Mouse (Mus musculus): ENCODE measurements around the gene Ptrh1.

Ptrh1 gene

DNA sequence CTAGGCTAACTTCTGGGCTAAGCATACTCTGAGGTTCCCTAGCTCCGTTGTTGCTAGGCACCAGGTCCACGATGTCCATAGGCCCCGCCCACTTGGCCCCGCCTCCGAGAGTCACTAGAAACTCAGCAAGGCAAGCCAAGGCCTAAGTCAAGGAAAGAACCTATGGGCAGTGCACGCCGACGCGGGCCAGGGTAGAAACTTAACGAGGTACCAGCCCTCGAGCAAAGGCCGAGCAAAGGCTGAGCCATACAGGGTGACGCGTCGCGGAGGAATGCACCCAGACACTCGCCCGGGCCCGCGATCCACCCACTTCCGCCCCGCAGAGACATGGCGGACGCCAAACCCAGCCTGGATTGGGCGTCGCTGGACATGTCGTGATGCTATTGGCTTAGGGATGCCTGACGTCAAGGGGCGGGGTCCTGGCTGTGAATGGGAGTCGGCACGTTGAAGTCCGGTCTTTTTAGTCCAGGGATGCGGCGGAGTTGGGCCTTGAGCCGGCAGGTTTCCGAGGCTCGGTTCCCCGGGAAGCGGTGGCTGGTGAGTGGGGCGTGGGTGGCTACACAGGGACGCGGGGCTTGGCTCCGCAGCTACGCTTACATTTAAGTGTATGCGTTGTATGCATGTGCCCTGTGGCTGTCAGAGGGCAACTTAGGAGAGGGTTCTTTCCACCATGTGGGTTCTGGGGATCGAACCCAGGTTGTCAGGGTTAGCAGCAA is at the start of gene Ptrh1, which contains the start of gene Ttc16:
Ptrh1 (plus strand) TSS at position 428 of the 716 bp plus-strand sequence.
Ttc16 (minus strand) TSS at position 275 of the 716 bp plus-strand sequence.
- DNase-seq, result peak; percentile 97

DNA sequence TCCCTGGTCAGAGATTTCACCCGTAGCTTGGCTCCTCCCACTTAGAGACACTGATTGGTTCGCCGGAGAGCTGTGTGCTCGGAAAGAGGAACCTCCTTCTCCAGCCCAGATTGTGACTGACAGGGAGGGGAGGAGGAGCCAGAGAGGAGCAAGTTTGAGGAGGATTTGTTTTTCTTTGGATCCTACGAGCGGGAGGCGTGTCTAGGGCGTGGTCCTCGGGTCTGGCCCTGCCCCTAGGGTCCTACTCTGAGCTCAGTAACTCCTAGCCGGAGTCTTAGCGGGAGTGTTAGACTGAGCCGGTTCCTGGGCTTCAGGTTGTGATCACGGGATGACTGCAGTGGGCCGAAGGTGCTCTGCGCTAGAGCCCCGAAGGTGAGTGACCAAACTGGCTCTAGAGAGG is 48.2 kb upstream of the Ptrh1 start:
- peak; percentile 79 for DNase-seq

DNA sequence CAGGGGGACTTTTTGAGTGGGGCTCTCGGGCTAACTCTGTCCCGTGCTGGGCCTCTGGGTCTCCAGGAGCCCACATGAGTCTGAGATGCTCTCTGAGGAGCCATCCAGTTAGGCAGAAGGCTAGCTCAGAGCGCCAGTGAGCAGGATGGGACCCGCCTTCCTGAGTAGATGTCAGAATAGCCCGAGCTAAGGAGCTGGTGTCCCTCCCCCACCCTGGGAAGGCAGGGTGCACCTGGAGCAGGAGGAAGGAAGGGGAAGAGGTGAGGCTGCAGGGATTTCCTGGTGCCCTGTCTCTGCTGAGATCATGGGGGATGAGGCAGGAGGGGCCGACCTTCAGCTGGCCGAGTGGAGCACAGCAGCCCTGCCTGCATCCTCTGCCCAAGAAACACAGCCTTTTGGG is 47.1 kb upstream of the Ptrh1 start:
- no peak for DNase-seq

DNA sequence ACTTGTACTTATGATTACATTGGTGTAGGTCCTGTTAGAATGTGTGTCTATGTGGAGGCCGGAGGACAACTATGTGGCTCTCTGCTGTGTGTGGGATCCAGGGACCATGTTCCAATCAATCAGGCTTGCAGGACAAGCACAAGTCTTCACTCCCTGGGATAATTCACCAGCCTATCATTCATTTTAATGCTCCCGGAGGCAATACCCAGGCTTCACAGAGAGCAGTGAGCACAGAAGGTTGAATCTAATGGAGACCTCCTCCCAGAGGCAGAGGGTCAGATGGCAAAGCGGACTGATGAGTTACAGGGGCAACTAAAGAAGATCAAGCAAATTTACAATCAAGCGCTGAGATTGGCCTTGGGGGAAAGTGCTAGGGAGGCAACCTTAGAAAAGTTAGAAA is 46.0 kb upstream of the Ptrh1 start:
- no peak for DNase-seq

DNA sequence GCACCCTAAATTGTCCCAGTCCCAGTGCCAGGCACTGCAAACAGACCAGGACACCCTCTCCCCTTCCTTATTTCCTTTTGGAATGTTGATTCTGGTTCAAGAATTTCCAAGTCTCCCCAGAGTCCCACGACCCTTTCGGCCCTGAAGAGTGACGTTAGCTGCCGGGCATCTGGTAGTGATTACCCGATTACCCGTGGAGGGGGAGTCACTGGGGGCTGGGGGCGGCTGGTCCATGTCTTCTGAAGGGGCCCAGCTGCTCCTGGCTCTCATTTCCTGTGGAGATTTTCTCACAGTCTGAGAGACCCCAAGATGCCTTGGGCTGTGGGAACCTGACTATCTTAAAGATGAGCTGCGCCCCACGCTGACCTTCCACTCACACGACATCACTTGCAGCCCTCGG is 44.7 kb upstream of the Ptrh1 start:
- no peak for DNase-seq

DNA sequence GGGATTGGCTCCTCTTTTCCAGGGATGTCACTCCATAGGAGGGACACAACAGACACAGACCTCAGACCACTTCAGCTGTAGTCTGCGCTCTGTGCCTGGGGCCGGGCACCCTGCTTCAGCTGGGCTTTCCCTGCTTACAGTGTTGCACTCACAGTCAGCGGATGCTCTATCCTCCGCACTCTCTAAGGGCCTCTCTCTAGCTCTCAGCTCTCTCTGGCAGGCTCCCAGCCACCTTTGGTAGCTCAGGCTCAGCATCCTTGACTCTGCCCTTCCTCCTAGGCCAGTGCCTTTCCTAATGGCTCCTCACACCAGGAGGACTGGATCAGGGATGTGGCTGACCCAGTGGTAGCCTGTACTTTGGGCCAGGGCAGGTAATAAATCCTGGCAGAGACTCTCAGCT is 43.7 kb upstream of the Ptrh1 start:
- DNase-seq, result no peak

DNA sequence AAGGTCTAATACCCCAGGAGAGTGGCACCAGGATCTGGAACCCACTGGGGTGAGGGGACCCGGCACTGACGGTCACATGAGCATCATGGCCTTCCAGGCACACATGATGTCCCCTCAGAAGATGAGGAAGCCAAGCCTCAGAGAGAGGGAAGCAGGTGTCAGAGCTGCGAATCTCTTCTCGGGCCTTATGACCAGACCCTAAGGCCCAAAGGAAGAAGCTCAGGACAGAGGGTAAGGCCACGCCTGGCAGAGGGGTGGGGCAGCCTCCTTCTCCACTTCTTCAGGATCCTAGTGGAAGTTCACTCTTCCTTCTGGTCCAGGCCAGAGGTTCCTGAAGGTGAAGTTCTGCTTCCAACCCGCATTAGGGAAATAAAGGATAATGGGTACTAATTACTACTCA is 42.9 kb upstream of the Ptrh1 start:
- no peak for DNase-seq

DNA sequence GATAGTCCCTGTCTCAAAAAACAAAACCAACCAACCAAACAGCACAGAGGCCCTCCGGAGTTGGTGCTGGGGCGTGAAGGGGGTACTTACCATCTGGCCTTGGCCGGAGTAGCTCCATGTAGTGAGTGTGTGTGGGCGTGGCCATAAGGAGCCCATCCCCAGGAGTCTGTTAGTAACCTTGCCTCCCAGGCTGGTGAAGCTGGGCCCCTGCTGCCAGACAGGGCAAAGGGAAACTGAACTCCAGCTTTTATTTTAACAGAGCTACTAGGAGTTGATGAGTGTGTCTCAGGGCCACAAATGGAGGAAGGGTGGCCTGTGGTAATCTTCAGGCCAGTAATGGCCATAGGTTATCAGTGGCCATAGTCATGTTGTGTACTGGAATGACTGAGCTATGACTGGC is 41.1 kb upstream of the Ptrh1 start:
- DNase-seq, result no peak

DNA sequence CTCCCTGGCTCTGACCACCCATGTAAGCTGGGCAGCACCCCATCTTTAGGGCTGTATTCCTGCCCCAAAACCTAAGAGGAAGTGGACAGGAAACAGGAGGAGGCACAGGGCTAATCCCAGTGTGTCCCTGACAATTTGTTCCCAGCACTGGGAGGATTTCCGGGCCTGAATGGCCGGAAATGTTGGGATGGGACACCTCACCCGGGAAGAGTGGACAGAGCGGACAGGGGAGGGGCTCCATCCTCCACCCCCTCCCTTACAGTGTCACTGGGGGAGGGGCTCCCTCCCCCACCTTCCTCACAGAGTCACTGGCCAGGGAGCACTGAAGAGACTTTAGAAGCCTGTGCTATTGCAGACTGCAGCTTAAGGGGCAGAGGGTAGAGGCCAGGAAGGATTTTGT is 40.7 kb upstream of the Ptrh1 start:
- no peak for DNase-seq

DNA sequence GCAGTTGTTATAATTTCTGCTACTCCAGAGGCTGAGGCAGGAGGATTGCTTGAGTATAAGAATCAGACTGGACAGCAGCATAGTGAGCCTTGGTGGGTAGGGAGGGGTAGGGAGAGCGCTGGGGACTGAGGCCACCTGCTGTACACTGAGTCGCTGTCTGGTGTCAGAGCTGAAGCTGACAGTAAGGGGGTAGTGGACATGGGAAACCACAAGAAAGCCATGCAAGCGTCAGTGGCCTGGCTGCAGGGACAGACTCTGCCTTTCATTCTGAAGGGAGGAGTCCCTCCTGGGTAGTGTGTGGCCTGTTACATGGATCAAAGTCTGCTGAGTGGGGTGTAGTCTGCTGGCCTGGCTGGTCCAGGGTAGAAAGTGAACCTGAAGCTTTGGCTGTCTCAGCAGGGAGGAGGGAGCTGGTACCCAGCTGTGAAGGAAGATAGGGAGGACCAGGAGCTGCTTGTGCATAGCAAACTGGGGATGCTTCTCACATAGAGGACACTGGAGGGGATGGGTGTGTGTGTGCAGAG is 39.2 kb upstream of the Ptrh1 start:
- no peak for DNase-seq

DNA sequence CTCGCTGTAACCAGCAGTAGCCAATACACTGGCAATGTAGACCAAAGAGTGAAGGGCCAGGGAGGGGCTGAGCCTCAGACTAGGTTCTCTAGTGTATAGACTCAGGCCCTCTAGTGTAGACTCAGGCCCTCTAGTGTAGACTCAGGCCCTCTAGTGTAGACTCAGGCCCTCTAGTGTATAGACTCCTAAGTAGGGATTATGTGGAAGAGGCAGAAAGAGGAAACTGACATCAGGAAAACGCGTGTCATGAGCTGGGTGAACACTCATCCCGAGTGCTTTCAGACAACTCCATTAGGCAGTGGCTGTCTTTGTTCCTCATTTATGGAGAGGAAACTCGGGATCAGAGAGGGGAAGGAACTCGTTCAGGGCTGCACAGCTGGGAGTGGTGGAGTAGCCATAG is 38.6 kb upstream of the Ptrh1 start:
- DNase-seq, result no peak

DNA sequence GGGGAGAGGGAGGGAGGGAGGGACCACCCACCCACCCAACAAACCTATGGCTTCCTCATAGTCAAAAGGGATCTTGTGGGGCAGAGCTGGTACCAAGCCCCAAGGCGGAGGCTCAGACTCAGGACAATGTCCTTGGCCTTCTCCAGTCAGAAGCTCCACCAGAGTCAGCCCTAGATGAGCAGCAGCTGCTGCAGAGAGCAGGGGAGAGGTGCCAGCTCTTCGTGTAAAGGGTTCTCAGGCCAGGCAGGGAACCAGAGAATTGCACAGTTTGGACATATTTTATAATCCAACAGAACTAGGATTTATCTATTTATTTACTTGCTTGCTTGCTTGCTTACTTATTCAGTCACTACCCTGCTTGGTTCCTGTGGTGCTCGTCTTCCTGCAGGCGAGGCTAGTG is 36.3 kb upstream of the Ptrh1 start:
- DNase-seq, result no peak

DNA sequence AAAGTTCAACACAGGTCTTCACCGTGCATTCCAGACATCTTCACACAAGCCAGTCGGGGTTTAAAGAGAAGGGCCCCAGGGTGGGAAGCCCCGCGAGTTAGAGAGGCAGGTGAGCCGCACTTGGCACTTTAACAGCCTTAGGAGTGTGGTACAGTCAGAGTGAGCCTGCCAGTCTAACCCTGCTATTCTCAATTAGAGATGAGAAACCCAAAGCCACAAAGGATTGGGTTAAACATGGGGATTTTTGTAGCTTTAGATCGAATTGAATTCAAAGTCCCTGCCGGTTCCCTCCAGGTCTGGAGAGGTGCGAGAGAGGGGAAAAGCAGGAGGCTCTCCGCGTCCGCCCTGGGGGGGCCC is 34.7 kb upstream of the Ptrh1 start, which contains the start of gene 6330409D20Rik:
6330409D20Rik (minus strand) TSS at position 101 of the 357 bp plus-strand sequence.
- DNase-seq, result no peak

DNA sequence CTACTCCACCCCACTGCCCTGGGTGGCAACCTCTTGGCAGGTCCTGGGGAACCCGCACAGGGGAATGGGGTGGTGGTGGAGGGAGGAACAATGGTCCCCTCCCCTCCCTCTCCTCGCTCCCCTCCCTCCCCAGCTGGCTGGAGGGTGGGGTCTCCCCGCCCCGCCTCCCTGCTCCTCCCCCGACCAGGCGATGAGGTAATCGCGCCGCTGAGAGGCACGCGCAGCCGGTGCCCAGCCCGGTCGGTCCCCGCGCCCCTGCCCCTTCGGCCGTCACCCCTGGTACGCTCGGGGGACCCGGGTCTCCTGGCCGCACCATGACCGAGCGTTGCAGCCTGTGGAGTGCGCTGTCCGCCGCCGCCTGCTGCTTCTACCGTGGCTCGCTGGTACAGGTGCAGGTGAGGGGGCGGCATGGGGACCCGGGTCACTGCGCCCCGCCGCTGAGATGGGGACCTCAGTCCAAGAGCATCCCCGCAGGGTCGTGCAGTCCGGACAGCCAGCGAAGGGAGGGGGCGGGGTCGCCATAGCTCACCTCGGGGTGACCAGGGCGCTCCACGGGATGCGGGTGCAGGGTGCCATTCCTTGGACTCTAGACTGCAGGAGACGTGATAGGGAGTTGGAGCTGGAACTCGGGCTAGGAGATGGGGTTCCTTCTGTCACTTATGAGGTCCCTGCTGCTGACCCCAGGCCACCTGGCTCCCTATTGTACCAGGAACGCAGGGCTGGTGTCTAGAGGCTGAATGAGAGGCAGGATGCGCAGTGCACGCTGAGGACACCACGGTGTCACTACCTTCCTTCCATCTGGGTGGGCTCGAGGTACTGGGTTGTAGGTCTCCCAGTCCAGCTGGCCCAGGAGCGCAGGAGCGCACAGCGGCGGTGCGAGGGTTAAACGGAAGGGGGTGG is 34.1 kb upstream of the Ptrh1 start:
- DNase-seq, result peak; percentile 79

DNA sequence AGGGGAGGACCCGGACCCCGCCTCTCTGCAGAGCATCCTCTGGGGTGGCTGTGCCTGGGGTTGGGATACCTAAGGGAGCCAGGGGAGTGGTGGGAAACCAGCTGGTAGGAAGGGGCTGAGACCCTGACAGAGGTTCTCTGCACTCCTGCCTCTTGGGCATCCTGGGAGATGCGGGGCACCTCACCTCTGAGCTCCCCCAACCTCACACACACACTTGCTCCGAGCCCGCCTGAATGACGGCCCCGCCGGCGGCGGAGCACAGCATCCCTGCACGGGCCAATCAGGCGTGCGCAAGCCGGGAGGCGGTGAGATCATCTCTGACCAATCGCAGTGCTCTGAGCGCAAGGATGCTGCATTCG is 33.4 kb upstream of the Ptrh1 start:
- DNase-seq, result peak; percentile 90

DNA sequence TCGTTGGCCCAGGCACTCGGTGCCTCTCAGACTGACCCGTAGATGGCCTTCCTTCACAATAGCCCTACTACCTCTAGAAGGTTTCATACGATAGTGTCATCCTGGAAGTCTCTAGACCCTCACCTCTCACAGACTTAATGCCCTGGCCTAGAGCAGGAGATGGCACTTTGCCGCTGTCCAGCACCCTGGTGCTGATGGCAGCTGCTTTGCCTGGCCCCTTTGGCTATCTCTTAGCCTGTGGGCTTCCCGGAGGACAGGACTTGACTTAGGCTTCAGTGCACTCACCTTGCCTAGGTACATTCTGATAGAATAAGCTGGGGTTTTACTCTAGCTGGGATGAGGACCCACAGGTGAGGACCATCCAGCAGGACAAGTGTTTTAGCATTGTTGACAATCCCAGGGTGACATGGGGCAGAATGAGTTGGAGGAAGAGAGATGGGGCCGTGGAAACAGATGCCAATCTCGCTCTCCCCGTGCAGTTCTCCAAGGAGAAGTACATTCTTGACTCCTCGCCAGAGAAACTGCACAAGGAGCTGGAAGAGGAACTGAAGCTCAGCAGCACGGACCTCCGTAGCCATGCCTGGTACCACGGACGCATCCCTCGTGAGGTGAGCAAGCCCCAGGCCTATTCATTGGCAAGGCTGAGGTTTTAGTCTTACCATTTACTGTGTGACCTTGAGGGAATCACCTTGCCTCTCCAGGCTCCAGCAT is 31.2 kb upstream of the Ptrh1 start:
- no peak for DNase-seq

DNA sequence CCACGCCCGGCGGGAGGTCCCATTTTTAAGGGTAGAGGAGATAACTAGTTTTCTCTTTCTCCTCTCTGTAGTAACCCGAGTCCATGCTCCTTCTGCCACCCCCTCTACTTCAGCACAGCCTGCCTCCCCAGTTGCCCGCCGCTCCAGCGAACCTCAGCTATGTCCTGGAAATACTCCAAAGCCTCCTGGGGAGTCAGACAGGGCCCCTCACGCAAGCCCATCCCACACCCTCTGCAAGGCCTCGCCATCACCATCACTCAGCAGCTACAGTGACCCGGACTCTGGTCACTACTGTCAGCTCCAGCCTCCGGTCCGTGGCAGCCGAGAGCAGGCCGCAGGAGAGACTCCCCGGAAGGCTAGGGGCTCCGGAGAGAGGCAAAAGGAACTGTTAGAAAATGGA is 26.5 kb upstream of the Ptrh1 start:
- no peak for DNase-seq

DNA sequence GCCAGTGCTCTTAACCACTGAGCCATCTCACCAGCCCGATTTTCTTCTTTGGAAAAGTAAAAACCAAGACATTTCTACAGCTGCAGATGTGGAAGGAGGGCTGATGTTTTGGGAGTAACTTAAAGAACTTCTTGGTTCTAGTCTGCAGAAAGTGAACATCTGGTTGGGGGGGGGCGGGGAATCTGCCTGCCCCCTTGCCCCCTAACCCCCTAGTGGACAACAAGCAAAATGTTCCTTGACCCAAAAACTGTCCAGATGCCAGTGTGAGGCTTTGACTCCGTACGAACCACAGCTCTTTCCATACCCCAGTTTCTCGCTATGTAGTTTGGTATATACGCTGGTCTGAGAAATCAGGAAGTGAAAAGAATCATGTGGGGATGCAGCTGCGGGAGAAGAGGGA is 25.4 kb upstream of the Ptrh1 start:
- DNase-seq, result no peak

DNA sequence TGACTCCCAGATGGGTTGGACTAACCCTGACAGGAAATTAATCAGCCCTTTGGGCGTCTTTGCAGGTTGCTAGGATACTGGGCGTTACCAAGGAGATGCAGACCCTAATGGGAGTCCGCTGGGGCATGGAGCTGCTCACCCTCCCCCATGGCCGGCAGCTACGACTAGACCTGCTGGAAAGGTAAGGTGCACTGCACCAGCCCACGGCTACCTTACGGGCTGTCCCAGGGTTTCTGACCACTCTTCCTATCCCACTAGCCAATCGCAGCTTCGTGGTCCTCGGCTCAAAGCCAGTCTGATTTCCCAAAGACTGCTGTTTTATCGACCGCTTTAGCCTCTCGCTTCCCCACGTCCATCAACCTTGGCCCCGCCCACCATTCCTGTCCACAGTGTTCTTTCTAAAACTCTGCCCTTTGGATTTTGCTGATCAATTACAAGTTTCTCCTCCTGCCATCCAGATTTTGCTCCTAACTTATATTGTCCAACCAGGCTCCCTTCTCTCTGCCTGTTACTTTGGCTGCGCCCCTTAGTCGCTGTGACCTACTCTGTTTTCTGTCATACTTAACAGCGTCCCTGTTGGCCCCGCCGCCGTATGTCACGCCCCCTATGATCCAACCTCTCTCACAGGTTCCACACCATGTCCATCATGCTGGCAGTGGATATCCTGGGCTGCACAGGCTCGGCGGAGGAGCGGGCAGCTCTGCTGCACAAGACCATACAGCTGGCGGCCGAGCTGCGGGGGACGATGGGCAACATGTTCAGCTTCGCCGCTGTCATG is 24.5 kb upstream of the Ptrh1 start:
- DNase-seq, result no peak

DNA sequence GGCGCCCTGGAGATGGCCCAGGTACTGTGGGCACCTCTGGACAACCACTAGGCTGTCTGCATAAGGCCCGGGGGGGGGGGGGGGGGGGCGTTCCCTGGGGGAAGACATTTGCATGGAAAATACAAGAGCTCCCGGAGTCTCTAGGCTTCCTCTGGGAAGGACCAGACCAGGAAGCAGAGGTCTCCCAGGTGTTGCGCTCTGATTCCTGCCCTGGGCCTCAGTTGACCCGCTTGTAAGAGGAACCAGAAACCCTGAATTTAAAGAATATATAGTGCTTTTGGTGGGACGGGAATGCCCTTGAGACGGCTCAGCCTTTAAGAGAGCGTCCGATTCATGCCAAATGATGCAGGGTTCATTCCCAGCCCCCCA is 23.9 kb upstream of the Ptrh1 start:
- no peak for DNase-seq

DNA sequence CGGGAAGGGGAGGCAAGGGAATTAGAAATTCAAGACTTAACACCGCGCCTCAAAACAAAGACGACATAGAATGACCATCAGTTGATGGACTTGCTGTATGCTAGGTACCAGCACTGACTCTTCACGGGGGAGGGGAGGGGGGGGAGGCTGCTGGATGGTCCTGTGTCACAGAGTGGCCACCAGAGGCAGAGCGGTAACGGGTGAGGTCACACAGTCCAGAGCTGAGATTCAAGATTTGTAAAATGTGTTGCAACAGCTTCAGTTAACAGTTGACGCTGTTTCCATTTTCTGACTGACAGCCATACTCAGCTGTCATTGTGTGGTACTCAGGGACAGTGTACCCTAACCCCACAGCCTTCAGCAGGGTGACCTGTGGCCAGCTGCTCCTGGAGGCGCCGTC is 23.4 kb upstream of the Ptrh1 start:
- DNase-seq, result no peak

DNA sequence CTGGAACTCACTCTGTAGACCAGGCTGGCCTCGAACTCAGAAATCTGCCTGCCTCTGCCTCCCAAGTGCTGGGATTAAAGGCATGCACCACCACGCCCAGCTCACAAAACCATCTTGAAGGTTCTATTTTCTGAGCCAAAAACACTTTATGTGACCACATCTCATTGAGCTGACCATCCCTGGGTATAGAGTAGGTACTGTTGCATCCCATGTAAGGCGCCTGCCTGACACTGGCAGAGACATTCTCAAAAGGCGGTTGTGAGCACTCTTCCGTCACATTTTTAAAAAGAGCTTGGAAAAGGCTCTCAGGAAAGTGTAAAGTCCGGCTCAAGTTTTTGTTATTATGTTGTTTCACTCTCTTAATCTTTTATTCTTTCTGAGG is 18.9 kb upstream of the Ptrh1 start:
- DNase-seq, result no peak

Data from right cerebral cortex, postnatal 25 days (tissue).